Mouse (Mus musculus): ENCODE measurements around the gene Npcd. TPM values are rescaled to one million over a fixed set of nuclear protein-coding genes. Genes with fewer than 3 reads are reported as not detected.

The Npcd gene
- polyA plus RNA-seq, 1 experiment from 2014 or later = not detected

DNA sequence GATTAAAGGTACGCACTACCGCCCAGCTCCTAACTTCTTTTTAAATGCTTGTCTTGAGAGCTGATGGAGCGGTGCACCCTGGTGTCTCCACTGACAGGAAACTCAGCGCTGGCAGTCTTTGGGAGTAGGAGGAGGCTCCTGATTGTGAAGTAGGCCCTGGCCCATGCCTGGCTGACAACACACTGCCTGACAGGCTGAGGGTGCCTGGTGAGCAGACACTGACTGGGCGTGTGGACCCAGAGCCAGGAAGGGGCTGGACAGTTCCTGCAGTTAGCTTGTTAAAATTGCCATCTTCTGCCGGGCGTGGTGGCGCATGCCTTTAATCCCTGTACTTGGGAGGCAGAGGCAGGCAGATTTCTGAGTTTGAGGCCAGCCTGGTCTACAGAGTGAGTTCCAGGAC is 83.8 kb downstream of the Npcd start:
- no peaks in the 10 kb centered on the region for H3K36me3 ChIP-seq (ENCODE audit: insufficient read depth, low read length)
- H3K27me3 ChIP-seq (ENCODE audit: insufficient read depth, low read length) = no peaks in the 10 kb centered on the region
- no peak for ATAC-seq (ENCODE audit: low FRiP score, low TSS enrichment)
- H3K4me1 ChIP-seq (ENCODE audit: insufficient read depth, low read length) = no peaks in the 10 kb centered on the region
- H3K9me3 ChIP-seq (ENCODE audit: low read length) = no peaks in the 10 kb centered on the region
- H3K4me2 ChIP-seq (replicated peaks; ENCODE audit: low read depth, low read length) = no peak overlapping the region
- H3K27ac ChIP-seq (ENCODE audit: low read length) = no peak overlapping the region
- WGBS = 88% methylated on average over 8 of the region's 8 CpGs
- H3K9ac ChIP-seq (replicated peaks; ENCODE audit: low read length) = no peak overlapping the region
- H3K4me3 ChIP-seq (ENCODE audit: low read length) = no peak overlapping the region

GRCm38 (mm10) chr15:79749162-79749561 is 84.9 kb downstream of the Npcd start:
- H3K27ac ChIP-seq (ENCODE audit: low read length) = no peak overlapping the region
- no peak overlapping the region for H3K4me2 ChIP-seq (replicated peaks; ENCODE audit: low read depth, low read length)
- no peak overlapping the region for H3K9ac ChIP-seq (replicated peaks; ENCODE audit: low read length)
- no peak overlapping the region for H3K4me3 ChIP-seq (ENCODE audit: low read length)
- H3K27me3 ChIP-seq (ENCODE audit: insufficient read depth, low read length) = no peaks in the 10 kb centered on the region
- H3K4me1 ChIP-seq (ENCODE audit: insufficient read depth, low read length) = no peaks in the 10 kb centered on the region
- WGBS = 95% methylated on average over 7 of the region's 7 CpGs
- no peak for ATAC-seq (ENCODE audit: low FRiP score, low TSS enrichment)
- H3K36me3 ChIP-seq (ENCODE audit: insufficient read depth, low read length) = no peaks in the 10 kb centered on the region
- H3K9me3 ChIP-seq (ENCODE audit: low read length) = no peaks in the 10 kb centered on the region

- Histone ChIP-seq H3K4me1 (ENCODE audit: insufficient read depth, low read length) (peaks cover 3% of the 10 kb centered on the region; the same call in 1 of the 2 replicates), H3K9ac (replicated peaks; ENCODE audit: low read length) (no peak overlapping the region), H3K9me3 (ENCODE audit: low read length) (no peaks in the 10 kb centered on the region), H3K4me3 (ENCODE audit: low read length) (no peak overlapping the region), H3K27me3 (ENCODE audit: insufficient read depth, low read length) (no peaks in the 10 kb centered on the region), H3K36me3 (ENCODE audit: insufficient read depth, low read length) (no peaks in the 10 kb centered on the region), H3K4me2 (replicated peaks; ENCODE audit: low read depth, low read length) (no peak overlapping the region), H3K27ac (ENCODE audit: low read length) (no peak overlapping the region)
- ATAC-seq (ENCODE audit: low FRiP score, low TSS enrichment) = no peak
- 67% methylated on average over 11 of the region's 11 CpGs for WGBS
Measured at GRCm38 (mm10) chr15:79747998-79748397, 86.0 kb downstream of the Npcd start.

- Histone ChIP-seq H3K27me3 (ENCODE audit: insufficient read depth, low read length) (no peaks in the 10 kb centered on the region), H3K4me2 (replicated peaks; ENCODE audit: low read depth, low read length) (no peak overlapping the region), H3K9me3 (ENCODE audit: low read length) (no peaks in the 10 kb centered on the region), H3K36me3 (ENCODE audit: insufficient read depth, low read length) (no peaks in the 10 kb centered on the region), H3K27ac (ENCODE audit: low read length) (no peak overlapping the region), H3K4me1 (ENCODE audit: insufficient read depth, low read length) (peaks cover 14% of the 10 kb centered on the region), H3K9ac (replicated peaks; ENCODE audit: low read length) (no peak overlapping the region), H3K4me3 (ENCODE audit: low read length) (no peak overlapping the region)
- no peak for ATAC-seq (ENCODE audit: low FRiP score, low TSS enrichment)
- WGBS = 78% methylated on average over 5 of the region's 5 CpGs
Measured at GRCm38 (mm10) chr15:79745883-79746282, 88.2 kb downstream of the Npcd start.

DNA sequence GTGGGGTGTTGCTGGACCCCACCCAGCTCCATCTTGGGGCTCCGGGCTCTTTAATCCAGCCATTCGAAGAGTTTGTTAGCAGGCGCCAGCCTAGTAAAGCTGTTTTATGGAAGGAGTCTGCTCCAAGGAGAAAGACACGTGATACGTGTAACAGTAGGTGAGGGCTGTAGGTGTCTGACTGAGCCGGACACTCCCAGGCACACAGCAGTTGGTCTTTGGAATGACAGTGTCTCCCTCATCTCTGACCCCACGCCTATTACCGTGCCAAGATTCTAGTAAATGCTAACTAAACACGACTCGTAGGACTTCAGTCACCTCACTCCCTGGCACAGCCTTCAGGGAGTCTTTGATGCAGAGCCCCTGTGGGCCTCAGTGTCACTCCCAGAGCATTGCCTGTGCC is 88.7 kb downstream of the Npcd start:
- Histone ChIP-seq H3K27me3 (ENCODE audit: insufficient read depth, low read length) (no peaks in the 10 kb centered on the region), H3K4me1 (ENCODE audit: insufficient read depth, low read length) (peaks cover 19% of the 10 kb centered on the region), H3K36me3 (ENCODE audit: insufficient read depth, low read length) (no peaks in the 10 kb centered on the region), H3K4me2 (replicated peaks; ENCODE audit: low read depth, low read length) (no peak overlapping the region), H3K27ac (ENCODE audit: low read length) (no peak overlapping the region), H3K4me3 (ENCODE audit: low read length) (no peak overlapping the region), H3K9ac (replicated peaks; ENCODE audit: low read length) (no peak overlapping the region), H3K9me3 (ENCODE audit: low read length) (no peaks in the 10 kb centered on the region)
- WGBS = 63% methylated on average over 10 of the region's 10 CpGs
- no peak for ATAC-seq (ENCODE audit: low FRiP score, low TSS enrichment)

GRCm38 (mm10) chr15:79744742-79745141 is 89.3 kb downstream of the Npcd start:
- no peak for ATAC-seq (ENCODE audit: low FRiP score, low TSS enrichment)
- no peaks in the 10 kb centered on the region for H3K36me3 ChIP-seq (ENCODE audit: insufficient read depth, low read length)
- 39% methylated on average over 8 of the region's 8 CpGs for WGBS
- H3K4me1 ChIP-seq (ENCODE audit: insufficient read depth, low read length) = peaks cover 25% of the 10 kb centered on the region
- 0 out of 2 replicates have a peak overlapping the region, but pooled peaks have one; percentile 4 for H3K9ac ChIP-seq (replicated peaks; ENCODE audit: low read length)
- H3K9me3 ChIP-seq (ENCODE audit: low read length) = no peaks in the 10 kb centered on the region
- no peak overlapping the region for H3K4me2 ChIP-seq (replicated peaks; ENCODE audit: low read depth, low read length)
- H3K4me3 ChIP-seq (ENCODE audit: low read length) = no peak overlapping the region
- no peak overlapping the region for H3K27ac ChIP-seq (ENCODE audit: low read length)
- H3K27me3 ChIP-seq (ENCODE audit: insufficient read depth, low read length) = no peaks in the 10 kb centered on the region

DNA sequence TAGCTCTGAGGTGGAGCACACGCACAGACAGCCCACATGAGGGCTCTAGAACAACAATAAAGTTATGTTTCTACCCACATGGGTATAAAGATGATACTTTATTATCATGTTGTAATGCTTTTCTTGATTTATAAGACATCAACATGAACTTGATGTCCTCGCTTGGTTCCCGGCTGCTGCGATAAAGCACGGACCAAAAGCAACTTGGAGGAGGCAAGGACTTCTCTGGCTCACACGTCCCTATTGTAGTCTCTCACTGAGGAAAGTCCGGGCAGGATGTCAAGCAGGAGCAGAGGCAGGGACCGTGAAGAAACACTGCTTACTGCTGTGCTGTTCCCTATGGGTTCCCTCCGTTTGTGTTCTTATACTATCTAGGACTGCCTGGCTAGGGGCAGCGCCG is 90.0 kb downstream of the Npcd start:
- Histone ChIP-seq H3K9ac (replicated peaks; ENCODE audit: low read length) (no peak overlapping the region), H3K36me3 (ENCODE audit: insufficient read depth, low read length) (peaks cover 6% of the 10 kb centered on the region; the same call in 1 of the 2 replicates), H3K9me3 (ENCODE audit: low read length) (no peaks in the 10 kb centered on the region), H3K27ac (ENCODE audit: low read length) (no peak overlapping the region), H3K27me3 (ENCODE audit: insufficient read depth, low read length) (no peaks in the 10 kb centered on the region), H3K4me3 (ENCODE audit: low read length) (no peak overlapping the region), H3K4me2 (replicated peaks; ENCODE audit: low read depth, low read length) (no peak overlapping the region), H3K4me1 (ENCODE audit: insufficient read depth, low read length) (peaks cover 32% of the 10 kb centered on the region)
- no peak for ATAC-seq (ENCODE audit: low FRiP score, low TSS enrichment)
- WGBS = 92% methylated on average over 11 of the region's 11 CpGs

DNA sequence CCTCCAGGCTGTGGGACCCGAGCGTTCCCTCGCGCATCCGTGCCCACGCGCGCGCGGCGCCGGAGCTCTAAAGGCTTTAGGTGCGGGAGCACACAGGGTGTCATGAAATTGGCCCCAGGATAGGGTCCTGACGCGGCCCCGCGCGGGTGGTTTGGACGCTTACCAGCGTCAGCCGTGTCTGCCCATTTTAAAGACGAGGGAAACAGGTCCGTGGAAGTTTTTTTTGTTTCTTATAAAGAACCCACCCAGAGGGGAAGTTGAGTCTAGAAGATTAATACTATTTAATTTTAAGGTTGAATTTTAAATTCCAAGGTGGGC is 91.4 kb downstream of the Npcd start:
- ATAC-seq (ENCODE audit: low FRiP score, low TSS enrichment) = no peak
- Histone ChIP-seq H3K27me3 (ENCODE audit: insufficient read depth, low read length) (no peaks in the 10 kb centered on the region), H3K9ac (replicated peaks; ENCODE audit: low read length) (peak overlapping the region; percentile 96), H3K4me2 (replicated peaks; ENCODE audit: low read depth, low read length) (peak overlapping the region; percentile 84), H3K4me3 (ENCODE audit: low read length) (peak overlapping the region; percentile 95), H3K9me3 (ENCODE audit: low read length) (no peaks in the 10 kb centered on the region), H3K27ac (ENCODE audit: low read length) (no peak overlapping the region), H3K36me3 (ENCODE audit: insufficient read depth, low read length) (peaks cover 16% of the 10 kb centered on the region; the same call in 1 of the 2 replicates), H3K4me1 (ENCODE audit: insufficient read depth, low read length) (peaks cover 40% of the 10 kb centered on the region)
- 0% methylated on average over 23 of the region's 23 CpGs for WGBS

- no peaks in the 10 kb centered on the region for H3K9me3 ChIP-seq (ENCODE audit: low read length)
- peak within 1 kb of the TSS; percentile 96 for H3K9ac ChIP-seq (replicated peaks; ENCODE audit: low read length)
- no peaks in the 10 kb centered on the region for H3K27me3 ChIP-seq (ENCODE audit: insufficient read depth, low read length)
- peak; percentile 89 for ATAC-seq (ENCODE audit: low FRiP score, low TSS enrichment)
- H3K4me1 ChIP-seq (ENCODE audit: insufficient read depth, low read length) = peaks cover 40% of the 10 kb centered on the region
- peaks cover 22% of the 10 kb centered on the region for H3K36me3 ChIP-seq (ENCODE audit: insufficient read depth, low read length)
- H3K4me2 ChIP-seq (replicated peaks; ENCODE audit: low read depth, low read length) = peak within 1 kb of the TSS; percentile 84
- WGBS = under 1% methylated on average over 89 of the region's 93 CpGs
- peak within 1 kb of the TSS; percentile 80 for H3K27ac ChIP-seq (ENCODE audit: low read length)
- H3K4me3 ChIP-seq (ENCODE audit: low read length) = peak within 1 kb of the TSS; percentile 95
Measured at GRCm38 (mm10) chr15:79741921-79742705, 91.9 kb downstream of the Npcd start, which contains the start of gene Sun2. Gene Sun2, minus strand, starts transcription at chr15:79742536.

- 17% methylated on average over 14 of the region's 14 CpGs for WGBS
- Histone ChIP-seq H3K36me3 (ENCODE audit: insufficient read depth, low read length) (peaks cover 29% of the 10 kb centered on the region), H3K4me1 (ENCODE audit: insufficient read depth, low read length) (peaks cover 40% of the 10 kb centered on the region), H3K4me2 (replicated peaks; ENCODE audit: low read depth, low read length) (peak overlapping the region; percentile 84), H3K9me3 (ENCODE audit: low read length) (no peaks in the 10 kb centered on the region), H3K4me3 (ENCODE audit: low read length) (peak overlapping the region; percentile 95), H3K27me3 (ENCODE audit: insufficient read depth, low read length) (no peaks in the 10 kb centered on the region), H3K9ac (replicated peaks; ENCODE audit: low read length) (peak overlapping the region; percentile 96), H3K27ac (ENCODE audit: low read length) (peak overlapping the region; percentile 80)
- no peak for ATAC-seq (ENCODE audit: low FRiP score, low TSS enrichment)
Measured at GRCm38 (mm10) chr15:79741173-79741858, 92.7 kb downstream of the Npcd start.
